Mouse (Mus musculus): ENCODE results near the gene Rnasek.

DNA sequence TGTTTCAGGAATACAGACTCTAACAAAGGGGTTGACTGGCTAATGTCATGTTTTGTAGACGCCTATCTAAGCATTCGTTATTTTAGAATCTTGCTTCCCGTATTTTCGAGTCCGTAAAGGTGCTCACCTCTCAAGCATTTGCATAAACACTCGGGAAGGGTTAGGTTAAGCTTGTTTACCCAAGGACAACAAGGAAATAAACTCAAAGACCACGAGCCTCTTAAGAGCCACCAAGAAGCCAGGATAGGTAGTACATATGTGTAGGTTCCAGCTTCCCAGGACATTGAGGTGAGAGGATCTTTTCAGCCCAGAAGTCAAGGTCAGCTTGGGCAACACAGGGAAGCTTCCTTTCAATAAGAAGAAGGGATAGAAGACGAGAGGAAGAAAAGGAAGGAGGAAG is 40.5 kb downstream of the Rnasek start:
- TF ChIP-seq POLR2A (IDR thresholded peaks at IDR 0.05; ENCODE audit: insufficient read length, low read depth) (no peak), MYOG (IDR thresholded peaks at IDR 0.05; ENCODE audit: control insufficient read depth in 1 of 3, insufficient read depth in 1 of 3, insufficient read length in 2 of 3, low read depth in 2 of 3) (no peak), MAX (IDR thresholded peaks at IDR 0.05; ENCODE audit: low read depth) (no peak), MYOD1 (IDR thresholded peaks at IDR 0.05; ENCODE audit: control insufficient read depth in 1 of 3, insufficient read length in 2 of 3, low read depth in 2 of 3) (no peak)
